Mouse (Mus musculus) mouse trophoblast stem cell (cell line): ENCODE measurements around the gene Grk3.

ENCODE experiments used
- in situ Hi-C, 2 experiments: fragments of 300-500 bp; cut with MseI, MboI; formaldehyde crosslinking; loops; 2 replicates in 1 of 2; 3 replicates in 1 of 2; pipeline ENCODE4 v1.15.1; 2025

Grk3 gene

GRCm38 (mm10) chr5:113009183-113009820 is 6.3 kb downstream of the Grk3 start:
- in situ Hi-C loops: no loop called here

- in situ Hi-C loops: no loop called here
Measured at GRCm38 (mm10) chr5:113008496-113008895, 7.1 kb downstream of the Grk3 start.

- in situ Hi-C loops: no loop called here
Measured at GRCm38 (mm10) chr5:113006997-113007396, 8.6 kb downstream of the Grk3 start.

GRCm38 (mm10) chr5:113005941-113006391 is 9.6 kb downstream of the Grk3 start:
- in situ Hi-C loops: no loop called here

- in situ Hi-C loops: no loop called here
Measured at GRCm38 (mm10) chr5:113002821-113003380, 12.7 kb downstream of the Grk3 start.

GRCm38 (mm10) chr5:112999227-112999626 is 16.4 kb downstream of the Grk3 start:
- in situ Hi-C loops: no loop called here

GRCm38 (mm10) chr5:112997516-112998186 is 17.9 kb downstream of the Grk3 start:
- in situ Hi-C loops: no loop called here

GRCm38 (mm10) chr5:112991245-112991644 is 24.3 kb downstream of the Grk3 start:
- in situ Hi-C loops: no loop called here

- in situ Hi-C loops: no loop called here
Measured at GRCm38 (mm10) chr5:112981931-112982330, 33.7 kb downstream of the Grk3 start.

- in situ Hi-C loops: no loop called here
Measured at GRCm38 (mm10) chr5:112979710-112980109, 35.9 kb downstream of the Grk3 start.

- in situ Hi-C loops: no loop called here
Measured at GRCm38 (mm10) chr5:112979195-112979594, 36.4 kb downstream of the Grk3 start.

- in situ Hi-C loops: no loop called here
Measured at GRCm38 (mm10) chr5:112977089-112977488, 38.5 kb downstream of the Grk3 start.

GRCm38 (mm10) chr5:112973596-112973995 is 42.0 kb downstream of the Grk3 start:
- in situ Hi-C loops: no loop called here

GRCm38 (mm10) chr5:112972297-112972696 is 43.3 kb downstream of the Grk3 start:
- in situ Hi-C loops: no loop called here

- in situ Hi-C loops: no loop called here
Measured at GRCm38 (mm10) chr5:112963495-112963894, 52.1 kb downstream of the Grk3 start.

GRCm38 (mm10) chr5:112962166-112962565 is 53.4 kb downstream of the Grk3 start:
- in situ Hi-C loops: no loop called here

GRCm38 (mm10) chr5:112960911-112961310 is 54.7 kb downstream of the Grk3 start:
- in situ Hi-C loops: no loop called here

- in situ Hi-C loops: no loop called here
Measured at GRCm38 (mm10) chr5:112958293-112958692, 57.3 kb downstream of the Grk3 start.

GRCm38 (mm10) chr5:112956841-112957240 is 58.8 kb downstream of the Grk3 start:
- in situ Hi-C loops: no loop called here

- in situ Hi-C loops: no loop called here
Measured at GRCm38 (mm10) chr5:112956368-112956767, 59.2 kb downstream of the Grk3 start.

GRCm38 (mm10) chr5:112950847-112951246 is 64.7 kb downstream of the Grk3 start:
- in situ Hi-C loops: no loop called here

GRCm38 (mm10) chr5:112945925-112946324 is 69.7 kb downstream of the Grk3 start:
- in situ Hi-C loops: no loop called here

- in situ Hi-C loops: no loop called here
Measured at GRCm38 (mm10) chr5:112942244-112942643, 73.3 kb downstream of the Grk3 start.
